Mouse (Mus musculus): Measurements from ENCODE around the gene Gm4952. TPM values are rescaled to one million over a fixed set of nuclear protein-coding genes. Genes with fewer than 3 reads are reported as not detected.

The Gm4952 gene
- polyA plus RNA-seq, 1 experiment = not detected

DNA sequence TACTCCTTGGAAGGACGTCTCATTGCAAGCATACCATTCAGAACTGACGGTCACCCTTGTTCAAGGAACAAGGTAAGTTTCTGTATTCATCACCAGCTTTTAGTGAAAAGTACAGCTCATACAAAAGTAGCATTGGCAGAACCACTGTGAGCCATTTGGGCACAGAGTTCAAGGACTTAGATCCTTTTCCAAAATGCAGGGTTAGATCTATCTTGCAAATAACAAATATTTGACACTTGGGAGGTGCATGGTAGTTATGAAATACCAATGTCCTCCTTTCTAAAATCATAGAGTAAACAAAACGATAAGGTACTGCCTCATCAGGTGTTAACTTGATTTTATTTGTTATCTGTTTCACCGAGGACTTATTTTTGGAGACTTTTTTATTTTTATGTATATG lies 71.3 kb downstream of the Gm4952 start:
- no peak for TF ChIP-seq GATA1 (IDR thresholded peaks at IDR 0.05; ENCODE audit: low read length)

GRCm38 (mm10) chr19:12677812-12678211 lies 78.0 kb downstream of the Gm4952 start, which contains the start of gene Olfr1443:
Olfr1443 (plus strand) TSS chr19:12678112.
- TF ChIP-seq GATA1 (IDR thresholded peaks at IDR 0.05; ENCODE audit: low read length) = no peak

Other genes starting within 250 kb of the Gm4952 start
- not detected in 2 replicates for gene Olfr1440, start 212.7 kb upstream of the Gm4952 start, polyA plus RNA-seq (2012)
- not detected in 2 replicates for gene Olfr1441, start 182.5 kb upstream of the Gm4952 start, polyA plus RNA-seq (2012)
- gene Pfpl, start 172.1 kb upstream of the Gm4952 start, polyA plus RNA-seq (2012) = not detected in 2 replicates
- gene Mpeg1, start 139.2 kb upstream of the Gm4952 start, polyA plus RNA-seq (2012) = not detected in 2 replicates
- gene Dtx4, start 98.5 kb upstream of the Gm4952 start, polyA plus RNA-seq (2012) = not detected in 2 replicates
- not detected in 2 replicates for gene Fam111a, start 54.2 kb upstream of the Gm4952 start, polyA plus RNA-seq (2012)
- not detected in 2 replicates for gene Glyat, start 33.3 kb downstream of the Gm4952 start, polyA plus RNA-seq (2012)
- gene Olfr1442, start 70.5 kb downstream of the Gm4952 start, polyA plus RNA-seq (2012) = not detected in 2 replicates
- not detected in 2 replicates for gene Olfr1443, start 78.1 kb downstream of the Gm4952 start, polyA plus RNA-seq (2012)
- gene Keg1, start 95.8 kb downstream of the Gm4952 start, polyA plus RNA-seq (2012) = not detected in 2 replicates
- 0.08 TPM in 1 of 2 replicates, not detected in the other for gene Cntf, start 165.7 kb downstream of the Gm4952 start, polyA plus RNA-seq (2012)
- gene Zfp91, start 196.2 kb downstream of the Gm4952 start, polyA plus RNA-seq (2012) = 30.8 and 35.6 TPM in 2 replicates
- gene Lpxn, start 196.2 kb downstream of the Gm4952 start, polyA plus RNA-seq (2012) = 0.04 TPM in 1 of 2 replicates, not detected in the other
- gene Gm5244, start 246.7 kb downstream of the Gm4952 start, polyA plus RNA-seq (2012) = not detected in 2 replicates